Mouse (Mus musculus): ENCODE data around the gene Olfr1537. TPM values are rescaled to one million over a fixed set of nuclear protein-coding genes. Genes with fewer than 3 reads are reported as not detected.

Olfr1537 gene
- total RNA-seq (2021): not detected

GRCm38 (mm10) chr9:39249894-39250293 lies at the start of gene Olfr1537:
Gene Olfr1537 (minus strand): TSS chr9:39249994.
- intact Hi-C loops (cut with DNase I): no loop called here
- no peak for DNase-seq (ENCODE audit: low spot score)

- no peak for DNase-seq (ENCODE audit: low spot score)
- intact Hi-C loops (cut with DNase I): no loop called here
Measured at GRCm38 (mm10) chr9:39287136-39287535, 37.3 kb upstream of the Olfr1537 start.

- intact Hi-C loops (cut with DNase I): no loop called here
- no peak for DNase-seq (ENCODE audit: low spot score)
Measured at GRCm38 (mm10) chr9:39276718-39277117, 26.9 kb upstream of the Olfr1537 start, which contains the start of gene Olfr945. Gene Olfr945 (minus strand): TSS chr9:39276818.

GRCm38 (mm10) chr9:39201620-39202019 lies 48.2 kb downstream of the Olfr1537 start, which contains the start of gene Olfr944:
Gene Olfr944 (plus strand): TSS chr9:39201920.
- no peak for DNase-seq (ENCODE audit: low spot score)
- intact Hi-C loops (cut with DNase I): loop anchor here (5.0 kb wide), 1 partner anchor 74 kb away; the partner anchor contains the start of gene Olfr27

Other genes with a start within 250 kb of the Olfr1537 start
- gene Olfr146, start 226.6 kb downstream of the Olfr1537 start, total RNA-seq (2021): not detected
- gene Olfr937, start 185.0 kb downstream of the Olfr1537 start, total RNA-seq (2021): not detected
- gene Olfr938, start 171.1 kb downstream of the Olfr1537 start, total RNA-seq (2021): not detected
- gene Olfr27, start 121.9 kb downstream of the Olfr1537 start, total RNA-seq (2021): not detected
- gene Olfr943, start 83.7 kb downstream of the Olfr1537 start, total RNA-seq (2021): not detected
- gene Olfr944, start 48.1 kb downstream of the Olfr1537 start, total RNA-seq (2021): not detected
- gene Olfr945, start 26.8 kb upstream of the Olfr1537 start, total RNA-seq (2021): not detected
- gene Olfr948, start 76.1 kb upstream of the Olfr1537 start, total RNA-seq (2021): not detected
- gene Olfr951, start 137.4 kb upstream of the Olfr1537 start, total RNA-seq (2021): not detected
- not detected for gene Olfr952, start 177.2 kb upstream of the Olfr1537 start, total RNA-seq (2021)
- not detected for gene Olfr954, start 206.7 kb upstream of the Olfr1537 start, total RNA-seq (2021)
- gene Olfr955, start 221.9 kb upstream of the Olfr1537 start, total RNA-seq (2021): not detected
- gene Olfr44, start 244.0 kb upstream of the Olfr1537 start, total RNA-seq (2021): not detected

All from heart, postnatal 25 days (tissue).